Mouse (Mus musculus) kidney, postnatal 36 days (tissue): Measurements from ENCODE around the gene Khk.
A peak's percentile ranks its signal among the peaks of the same experiment; 100 is the strongest.

ENCODE experiments used
- DNase-seq, 2 experiments: peaks; one replicate each; pipeline ENCODE4 v3.0.0; 2021 to 2022; ENCODE audit warnings: mixed read lengths in 2 of 2

The Khk gene

GRCm38 (mm10) chr5:30914101-30914635 lies 7.1 kb upstream of the Khk start:
- peak in 1 of 2 experiments; percentile 12 for DNase-seq

- DNase-seq, result no peak
These were observed 6.4 kb upstream of the Khk start for GRCm38 (mm10) chr5:30914849-30915248.

DNA sequence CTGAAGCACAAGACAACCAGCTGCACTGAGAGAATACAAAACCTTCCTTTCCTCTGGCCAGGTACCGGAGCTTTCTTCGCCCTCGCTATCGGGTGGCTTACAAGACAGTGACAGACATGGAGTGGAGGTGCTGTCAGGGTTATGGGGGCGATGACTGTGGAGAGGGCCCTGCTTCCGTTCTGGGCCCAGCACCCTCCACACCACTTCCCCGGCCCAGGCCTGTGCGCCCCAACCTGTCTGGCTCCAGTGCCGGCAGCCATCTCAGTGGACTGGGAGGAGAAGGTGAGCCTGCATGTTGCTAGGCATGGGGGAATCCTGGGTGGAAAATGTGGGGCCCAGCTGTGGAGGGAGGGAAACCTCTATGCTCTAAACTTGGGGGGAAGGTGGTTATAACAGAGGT lies 5.8 kb upstream of the Khk start:
- no peak for DNase-seq

DNA sequence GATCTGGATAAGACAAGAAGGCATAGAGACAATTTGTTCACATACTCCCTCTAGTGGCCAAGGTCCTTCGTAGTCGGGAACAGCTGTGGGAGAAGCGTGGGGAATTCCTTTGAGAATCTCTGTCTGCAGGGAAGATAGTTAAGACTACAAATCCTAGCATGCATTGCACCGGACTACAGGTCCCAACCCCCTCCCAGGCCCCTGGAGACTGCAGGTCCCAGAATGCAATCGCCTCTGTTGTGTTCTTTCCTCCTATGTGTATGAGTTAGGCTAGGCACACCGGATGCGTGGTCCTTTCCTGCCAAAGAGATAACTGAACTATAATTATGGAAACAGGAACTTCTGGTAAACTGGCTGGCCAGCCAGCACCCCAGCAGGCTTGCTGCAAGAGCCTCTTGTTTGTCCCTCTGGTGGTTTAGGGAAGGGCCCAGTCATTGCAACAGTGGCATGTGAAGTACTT lies 5.2 kb upstream of the Khk start:
- peak; percentile 91 to 98 for DNase-seq

GRCm38 (mm10) chr5:30916841-30917240 lies 4.4 kb upstream of the Khk start:
- DNase-seq, result no peak

GRCm38 (mm10) chr5:30917348-30917747 lies 3.9 kb upstream of the Khk start:
- no peak for DNase-seq

- no peak for DNase-seq
These were observed 3.1 kb upstream of the Khk start for GRCm38 (mm10) chr5:30917891-30918670.

- no peak for DNase-seq
These were observed 2.5 kb upstream of the Khk start for GRCm38 (mm10) chr5:30918691-30919090.

- no peak for DNase-seq
These were observed 1.2 kb upstream of the Khk start for GRCm38 (mm10) chr5:30919831-30920614.

GRCm38 (mm10) chr5:30920621-30921020 lies 610 bp upstream of the Khk start:
- peak; percentile 57 to 64 for DNase-seq

- peak in 1 of 2 experiments; percentile 39 for DNase-seq
These were observed 1.4 kb downstream of the Khk start for GRCm38 (mm10) chr5:30922581-30923041.

DNA sequence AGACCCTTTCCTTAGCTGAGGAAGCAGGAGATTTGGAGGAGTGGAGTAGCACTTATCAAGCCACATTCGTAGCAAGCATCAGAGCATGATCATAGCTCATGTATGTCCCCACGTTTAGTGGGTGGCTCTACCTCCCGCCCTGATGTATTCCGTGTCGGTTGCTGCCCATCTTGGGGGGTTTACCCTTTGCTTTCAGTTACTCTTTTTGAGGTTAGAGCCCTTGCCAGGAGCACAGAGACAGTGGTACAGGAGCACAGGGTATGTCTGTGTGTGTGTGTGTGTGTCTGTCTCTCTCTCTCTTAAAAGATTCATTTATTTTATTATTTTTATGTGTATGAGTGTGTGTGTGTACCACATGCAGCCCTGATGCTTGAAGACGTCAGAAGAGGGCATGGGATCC lies 1.9 kb downstream of the Khk start:
- DNase-seq, result no peak

DNA sequence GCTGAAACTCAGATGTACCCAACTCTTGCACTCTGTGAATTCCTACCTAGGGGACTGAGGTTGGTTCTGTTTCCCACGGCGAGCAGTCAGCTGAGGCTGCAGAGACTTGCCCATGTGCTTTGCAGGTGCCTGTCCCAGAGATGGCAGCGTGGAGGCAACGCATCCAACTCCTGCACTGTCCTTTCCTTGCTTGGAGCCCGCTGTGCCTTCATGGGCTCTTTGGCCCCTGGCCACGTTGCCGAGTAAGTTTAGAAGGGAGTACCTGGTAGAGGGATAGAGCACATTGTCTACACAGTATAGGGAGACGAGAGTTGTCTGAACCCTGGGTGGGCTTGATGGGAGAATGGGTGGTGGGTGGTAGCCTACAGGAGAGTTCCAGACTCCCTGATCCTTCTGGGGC lies 3.4 kb downstream of the Khk start:
- DNase-seq, result peak in 1 of 2 experiments; percentile 56

DNA sequence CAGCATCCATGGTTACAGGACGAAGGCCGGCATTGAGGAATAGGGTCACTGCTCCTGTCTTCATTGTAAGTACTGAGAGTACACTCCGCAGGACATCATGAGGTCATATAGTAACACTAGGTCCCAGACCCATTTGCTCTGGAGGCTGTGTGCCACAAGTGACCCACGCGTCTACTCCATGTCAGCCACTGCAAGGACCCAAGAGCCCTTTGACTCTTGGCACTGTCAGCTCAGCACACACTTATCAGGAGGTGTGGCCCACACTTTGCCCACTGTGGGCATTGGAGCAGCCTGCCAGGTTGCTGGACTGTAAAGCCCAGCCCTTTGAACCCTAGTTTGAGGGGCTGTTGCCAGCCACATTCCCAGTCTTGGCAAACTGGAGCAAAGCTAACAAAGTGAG lies 4.0 kb downstream of the Khk start:
- peak; percentile 84 to 93 for DNase-seq

GRCm38 (mm10) chr5:30926073-30926472 lies 4.8 kb downstream of the Khk start:
- peak; percentile 74 to 90 for DNase-seq

GRCm38 (mm10) chr5:30927945-30928529 lies 6.8 kb downstream of the Khk start:
- peak in 1 of 2 experiments; percentile 54 for DNase-seq

DNA sequence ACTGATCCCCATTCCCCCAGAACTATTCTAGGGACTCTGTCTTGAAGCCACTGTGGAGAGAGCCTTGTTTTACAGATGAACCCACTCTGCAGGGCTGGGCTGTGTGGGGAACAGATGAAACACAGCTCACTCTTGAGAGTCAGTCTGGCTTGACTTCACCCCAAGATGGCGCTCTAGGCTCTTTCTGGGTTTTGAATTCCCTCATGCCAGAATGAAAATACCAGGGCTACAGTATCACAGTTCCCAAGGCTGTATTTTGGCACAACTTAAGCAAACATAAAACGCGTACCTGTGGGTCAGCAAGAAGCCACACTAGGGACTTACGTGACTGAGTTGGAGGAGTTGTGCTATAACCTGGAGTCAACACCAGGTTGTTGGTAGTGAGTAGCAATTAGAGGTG lies 8.9 kb downstream of the Khk start:
- DNase-seq, result peak; percentile 72 to 88

GRCm38 (mm10) chr5:30930846-30931245 lies 9.6 kb downstream of the Khk start:
- DNase-seq, result peak in 1 of 2 experiments; percentile 22

DNA sequence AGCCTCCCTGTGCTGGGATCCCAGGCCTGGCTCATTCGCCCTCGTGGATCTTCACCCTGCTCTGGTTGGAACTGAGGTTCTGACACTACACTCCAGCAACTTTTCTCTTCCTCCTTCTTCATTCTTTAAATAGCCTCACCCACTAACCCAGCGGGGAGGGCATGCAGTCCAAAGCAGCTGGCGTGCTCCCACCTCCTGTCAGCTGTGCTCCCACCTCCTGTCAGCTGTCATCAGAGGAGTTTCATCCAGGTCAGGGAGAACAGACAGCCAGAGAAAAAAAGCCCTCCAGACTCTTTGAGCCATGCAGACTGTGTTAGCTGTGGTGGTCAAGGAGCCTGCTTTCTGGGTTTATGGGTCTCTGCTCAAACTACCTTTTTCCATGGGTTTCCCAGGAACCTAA lies 10.1 kb downstream of the Khk start:
- no peak for DNase-seq

GRCm38 (mm10) chr5:30933705-30934104 lies 12.5 kb downstream of the Khk start:
- DNase-seq, result peak in 1 of 2 experiments; percentile 15

- no peak for DNase-seq
These were observed 13.7 kb downstream of the Khk start for GRCm38 (mm10) chr5:30934725-30935461.

DNA sequence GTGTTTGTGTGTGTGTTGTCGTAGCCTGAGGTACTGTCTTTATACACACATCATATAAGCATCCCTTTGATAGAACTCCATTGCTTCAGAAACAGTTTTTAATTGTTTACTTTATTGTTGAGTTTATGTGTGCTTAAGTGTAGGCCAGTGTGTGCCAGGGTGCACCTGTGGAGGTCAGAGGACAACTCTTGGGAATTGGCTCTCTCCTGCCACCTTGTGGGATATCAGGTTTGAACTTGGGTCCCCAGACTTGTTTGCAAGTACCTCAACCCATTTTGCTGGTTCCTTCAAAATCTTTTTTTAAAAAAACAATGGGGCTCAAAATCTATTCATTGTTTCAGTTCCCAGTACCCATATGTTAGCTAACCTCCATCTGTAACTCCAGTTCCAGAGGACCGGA lies 21.8 kb downstream of the Khk start:
- DNase-seq, result peak; percentile 66 to 81
